Mouse (Mus musculus): ENCODE data around the gene Rgs3. TPM values are rescaled to one million over a fixed set of nuclear protein-coding genes. Genes with fewer than 3 reads are reported as not detected.

Rgs3 gene
- total and polyA plus RNA-seq, 3 experiments = not detected

- Histone ChIP-seq H3K4me1 (ENCODE audit: control insufficient read depth in 1 of 2, insufficient read depth in 2 of 2, low read length in 2 of 2) (no peaks in the 10 kb centered on the region), H3K27me3 (ENCODE audit: control insufficient read depth in 1 of 2, insufficient read depth in 2 of 2, low read length in 2 of 2) (no peaks in the 10 kb centered on the region), H3K27ac (ENCODE audit: control insufficient read depth, low read depth, low read length) (no peak overlapping the region), H3K36me3 (ENCODE audit: control insufficient read depth in 1 of 2, insufficient read depth in 2 of 2, low read length in 2 of 2) (no peaks in the 10 kb centered on the region), H3K4me3 (ENCODE audit: control insufficient read depth in 1 of 2, insufficient read depth in 1 of 2, low read depth in 2 of 2, low read length in 2 of 2) (no peak overlapping the region), H3K9ac (ENCODE audit: control insufficient read depth, low read depth, low read length, poor library complexity, severe bottlenecking) (no peak overlapping the region), H3K79me2 (ENCODE audit: control insufficient read depth, insufficient read depth, low read length, poor library complexity) (no peaks in the 10 kb centered on the region), H3K9me3 (replicated peaks; ENCODE audit: insufficient read depth, low read length) (no peaks in the 10 kb centered on the region)
- TF ChIP-seq MAZ (IDR thresholded peaks at IDR 0.05; ENCODE audit: low read depth, low read length) (no peak), EP300 (IDR thresholded peaks at IDR 0.05; ENCODE audit: low read depth in 1 of 2, low read length in 2 of 2) (no peak), TCF12 (IDR thresholded peaks at IDR 0.05; ENCODE audit: low read depth, low read length) (no peak), JUND (IDR thresholded peaks at IDR 0.05; ENCODE audit: low read depth, low read length) (no peak), NELFE (IDR thresholded peaks at IDR 0.05; ENCODE audit: low read depth, low read length) (no peak), UBTF (IDR thresholded peaks at IDR 0.05; ENCODE audit: borderline replicate concordance, insufficient read depth, low read depth, low read length) (no peak), MYC (IDR thresholded peaks at IDR 0.05; ENCODE audit: low read depth, low read length) (no peak), USF2 (IDR thresholded peaks at IDR 0.05; ENCODE audit: borderline replicate concordance in 1 of 2, insufficient read depth in 1 of 2, low read depth in 1 of 2, low read length in 2 of 2) (no peak), POLR2AphosphoS5 (IDR thresholded peaks at IDR 0.05; ENCODE audit: borderline replicate concordance, low read depth, low read length) (no peak), CHD1 (IDR thresholded peaks at IDR 0.05; ENCODE audit: low read depth, low read length) (no peak), ZMIZ1 (IDR thresholded peaks at IDR 0.05; ENCODE audit: low read depth, low read length) (no peak), RAD21 (IDR thresholded peaks at IDR 0.05; ENCODE audit: low read depth, low read length) (no peak), SIN3A (IDR thresholded peaks at IDR 0.05; ENCODE audit: low read length) (no peak), KAT2A (conservative IDR thresholded peaks at IDR 0.05; ENCODE audit: low read depth, low read length) (no peak), E2F4 (IDR thresholded peaks at IDR 0.05; ENCODE audit: borderline replicate concordance, low read depth, low read length) (no peak), NRF1 (IDR thresholded peaks at IDR 0.05; ENCODE audit: insufficient read depth, low read depth, low read length, poor library complexity, severe bottlenecking) (no peak), POLR2A (IDR thresholded peaks at IDR 0.05; ENCODE audit: control insufficient read depth in 1 of 2, insufficient read depth in 1 of 2, low read depth in 1 of 2, low read length in 2 of 2, poor library complexity in 1 of 2) (no peak), ZC3H11A (IDR thresholded peaks at IDR 0.05; ENCODE audit: low read depth, low read length) (no peak), USF1 (IDR thresholded peaks at IDR 0.05; ENCODE audit: low read depth, low read length) (no peak), ELF1 (IDR thresholded peaks at IDR 0.05; ENCODE audit: low read depth, low read length) (no peak)
- DNase-seq (ENCODE audit: low read depth, low spot score) = no peak
These were observed 60.3 kb downstream of the Rgs3 start for GRCm38 (mm10) chr4:62619965-62620244.

- Histone ChIP-seq H3K27me3 (ENCODE audit: control insufficient read depth in 1 of 2, insufficient read depth in 2 of 2, low read length in 2 of 2) (no peaks in the 10 kb centered on the region), H3K79me2 (ENCODE audit: control insufficient read depth, insufficient read depth, low read length, poor library complexity) (no peaks in the 10 kb centered on the region), H3K36me3 (ENCODE audit: control insufficient read depth in 1 of 2, insufficient read depth in 2 of 2, low read length in 2 of 2) (no peaks in the 10 kb centered on the region), H3K4me3 (ENCODE audit: control insufficient read depth in 1 of 2, insufficient read depth in 1 of 2, low read depth in 2 of 2, low read length in 2 of 2) (no peak overlapping the region), H3K27ac (ENCODE audit: control insufficient read depth, low read depth, low read length) (no peak overlapping the region), H3K9ac (ENCODE audit: control insufficient read depth, low read depth, low read length, poor library complexity, severe bottlenecking) (no peak overlapping the region), H3K9me3 (replicated peaks; ENCODE audit: insufficient read depth, low read length) (no peaks in the 10 kb centered on the region), H3K4me1 (ENCODE audit: control insufficient read depth in 1 of 2, insufficient read depth in 2 of 2, low read length in 2 of 2) (no peaks in the 10 kb centered on the region)
- no peak for DNase-seq (ENCODE audit: low read depth, low spot score)
- TF ChIP-seq MYB (IDR thresholded peaks at IDR 0.05; ENCODE audit: low read depth, low read length) (no peak), ETS1 (IDR thresholded peaks at IDR 0.05; ENCODE audit: low read depth, low read length) (no peak), NELFE (IDR thresholded peaks at IDR 0.05; ENCODE audit: low read depth, low read length) (no peak), HCFC1 (IDR thresholded peaks at IDR 0.05; ENCODE audit: low read depth, low read length) (no peak), MAZ (IDR thresholded peaks at IDR 0.05; ENCODE audit: low read depth, low read length) (no peak), ELF1 (IDR thresholded peaks at IDR 0.05; ENCODE audit: low read depth, low read length) (no peak), GATA1 (IDR thresholded peaks at IDR 0.05; ENCODE audit: low read depth, low read length) (no peak), USF2 (IDR thresholded peaks at IDR 0.05; ENCODE audit: borderline replicate concordance in 1 of 2, insufficient read depth in 1 of 2, low read depth in 1 of 2, low read length in 2 of 2) (no peak), RAD21 (IDR thresholded peaks at IDR 0.05; ENCODE audit: low read depth, low read length) (no peak), MAX (IDR thresholded peaks at IDR 0.05; ENCODE audit: low read length) (no peak), KAT2A (conservative IDR thresholded peaks at IDR 0.05; ENCODE audit: low read depth, low read length) (no peak), MEF2A (IDR thresholded peaks at IDR 0.05; ENCODE audit: extremely low read depth, insufficient replicate concordance, low read depth, low read length, poor library complexity, severe bottlenecking) (no peak), MXI1 (IDR thresholded peaks at IDR 0.05; ENCODE audit: low read depth, low read length) (no peak), POLR2A (IDR thresholded peaks at IDR 0.05; ENCODE audit: control insufficient read depth in 1 of 2, insufficient read depth in 1 of 2, low read depth in 1 of 2, low read length in 2 of 2, poor library complexity in 1 of 2) (no peak), POLR2AphosphoS5 (IDR thresholded peaks at IDR 0.05; ENCODE audit: borderline replicate concordance, low read depth, low read length) (no peak), E2F4 (IDR thresholded peaks at IDR 0.05; ENCODE audit: borderline replicate concordance, low read depth, low read length) (no peak), EP300 (IDR thresholded peaks at IDR 0.05; ENCODE audit: low read depth in 1 of 2, low read length in 2 of 2) (no peak), SIN3A (IDR thresholded peaks at IDR 0.05; ENCODE audit: low read length) (no peak), POLR2AphosphoS2 (IDR thresholded peaks at IDR 0.05; ENCODE audit: low read length) (no peak)
These were observed 61.5 kb downstream of the Rgs3 start for GRCm38 (mm10) chr4:62621151-62621550.
